Mouse (Mus musculus) layer of hippocampus, postnatal 36 days (tissue): Measurements from ENCODE around the gene Cbfa2t2. TPM values are rescaled to one million over a fixed set of nuclear protein-coding genes. Genes with fewer than 3 reads are reported as not detected.
"Not testable (repeated sequence)": the region's sequence is repeated elsewhere in the genome, so short reads cannot be mapped to it uniquely, and the experiment has no call there.

Experiments
- DNase-seq, 2 experiments: peaks; one replicate each; pipeline ENCODE4 v3.0.0; 2022
- total RNA-seq, 2 experiments: library from RNA; stranded (reverse); gene quantifications; 2 replicates each; pipeline ENCODE4 v1.2.3; 2021

Gene Cbfa2t2
- total RNA-seq, 2 experiments from 2014 or later, result 49.7 to 57.7 TPM

DNA sequence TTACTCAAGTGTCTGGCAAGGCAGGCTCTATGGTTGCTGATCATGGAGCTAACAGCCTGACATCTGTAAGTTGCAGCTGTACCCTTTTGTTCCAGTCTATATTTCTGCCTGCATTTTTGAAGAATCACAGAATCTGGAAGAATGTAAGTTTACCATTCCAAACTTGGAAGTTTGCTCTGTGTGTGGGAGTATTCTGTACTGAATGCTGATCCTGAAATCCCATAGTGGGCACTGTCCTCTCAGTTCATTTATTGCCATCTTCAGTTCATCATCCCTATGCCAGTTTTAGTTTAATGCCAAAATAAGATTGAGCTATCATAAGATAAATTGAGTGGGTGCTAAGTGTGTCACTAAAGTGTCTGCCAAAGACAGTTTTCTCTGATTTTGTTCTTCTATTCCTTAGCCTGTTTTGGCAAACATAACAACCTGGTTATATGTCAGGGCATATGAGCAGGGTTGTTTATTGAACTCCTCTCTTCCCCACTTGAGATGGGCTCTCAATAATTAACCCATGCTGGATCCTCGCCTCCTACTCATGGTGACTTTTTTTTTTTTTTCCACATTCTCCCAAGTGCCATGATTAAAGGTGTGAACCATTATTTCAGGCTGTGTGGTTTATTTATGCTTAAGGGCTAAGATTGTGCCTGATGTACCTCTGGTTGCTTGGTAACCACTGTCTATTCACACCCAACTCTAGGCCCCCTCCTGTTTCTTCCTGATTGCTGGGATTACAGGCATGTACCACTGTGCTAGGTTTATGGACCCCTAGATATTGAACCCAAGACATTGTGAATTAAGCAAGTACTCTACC is 38.2 kb downstream of the Cbfa2t2 start:
- no peak for DNase-seq

DNA sequence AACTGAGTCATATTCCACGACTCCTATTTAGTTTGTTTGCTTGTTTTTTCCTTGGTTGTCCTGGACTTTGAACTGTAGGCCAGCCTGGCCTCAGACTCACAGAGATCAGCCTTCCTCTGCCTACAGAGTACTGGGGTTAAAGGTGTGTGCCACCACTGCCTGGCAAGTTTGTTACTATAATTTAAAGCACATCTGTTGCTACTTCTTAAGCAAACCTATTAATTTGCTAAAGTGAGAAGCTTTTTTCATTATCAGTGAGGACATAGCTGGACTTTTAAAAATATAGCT is 38.7 kb downstream of the Cbfa2t2 start:
- DNase-seq, result no peak

DNA sequence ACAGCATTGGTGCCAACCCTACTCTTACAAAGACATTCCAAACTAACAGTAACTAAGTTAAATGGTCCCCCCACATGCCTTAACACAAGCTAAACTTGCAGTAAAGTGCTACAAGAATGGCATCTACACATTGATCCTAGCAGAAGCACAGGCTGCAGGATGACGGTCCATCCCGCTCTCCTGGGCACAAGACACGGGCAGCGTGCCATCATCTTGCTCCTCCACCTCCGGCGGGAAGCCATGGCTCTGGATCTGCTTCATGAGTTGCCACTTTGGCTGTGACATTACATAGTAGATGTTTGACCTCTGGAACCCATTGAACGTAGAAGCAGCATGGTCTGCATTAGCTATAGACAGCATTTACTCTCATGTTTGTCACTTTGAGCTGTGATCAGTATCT is 39.6 kb downstream of the Cbfa2t2 start:
- no peak for DNase-seq

DNA sequence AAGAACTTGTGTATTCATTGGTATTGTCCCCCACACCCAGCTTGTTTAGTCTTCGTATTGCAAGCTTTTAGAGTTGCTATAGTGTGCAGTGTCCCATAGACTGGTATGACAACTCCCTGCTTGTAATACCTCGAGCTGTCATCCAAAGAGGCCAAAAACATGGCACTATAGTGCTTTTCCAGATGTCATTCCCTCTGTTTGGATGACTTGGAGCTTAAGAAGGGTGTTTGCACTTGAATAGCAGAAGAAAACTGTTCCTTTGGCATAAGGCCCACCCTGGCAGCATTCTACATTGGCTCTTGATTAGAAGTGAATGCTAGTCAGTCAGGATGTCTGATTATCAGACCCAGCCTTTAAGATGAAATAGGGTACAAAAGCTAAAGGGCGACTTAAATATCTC is 40.7 kb downstream of the Cbfa2t2 start:
- DNase-seq, result peak in 1 of 2 experiments; percentile 25

DNA sequence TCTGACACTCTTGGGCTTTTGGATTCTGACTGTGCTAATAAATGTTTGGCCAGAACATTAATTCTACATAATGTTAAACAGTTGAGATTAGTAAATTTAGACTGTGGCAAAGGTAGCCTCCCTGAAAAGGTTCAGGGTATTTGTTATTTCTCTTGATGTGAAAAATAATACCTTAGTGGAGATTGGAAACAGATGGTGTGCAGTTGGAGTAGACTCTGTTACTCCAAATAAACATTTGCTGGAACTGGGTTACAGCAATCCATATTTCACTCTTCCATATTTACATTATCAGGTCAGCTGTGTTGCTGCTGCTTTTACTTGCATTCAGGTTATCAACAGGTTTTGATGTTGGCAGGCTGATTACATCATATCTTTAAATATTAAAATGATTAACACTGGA is 55.5 kb downstream of the Cbfa2t2 start:
- no peak for DNase-seq

DNA sequence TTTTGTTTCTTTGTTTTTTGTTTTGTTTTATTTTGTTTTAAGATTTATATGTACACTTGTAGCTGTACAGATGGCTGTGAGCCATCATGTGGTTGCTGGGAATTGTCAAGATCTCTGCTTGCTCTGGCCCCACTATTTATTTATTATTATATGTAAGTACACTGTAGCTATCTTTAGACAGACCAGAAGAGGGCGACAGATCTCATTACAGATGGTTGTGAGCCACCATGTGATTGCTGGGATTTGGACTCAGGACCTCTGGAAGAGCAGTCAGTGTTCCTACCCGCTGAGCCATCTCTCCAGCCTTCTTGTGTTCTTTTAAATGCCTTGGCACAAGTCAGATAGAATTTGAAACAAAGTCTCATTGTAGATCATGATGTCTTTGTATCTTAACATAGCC is 57.3 kb downstream of the Cbfa2t2 start:
- not testable (repeated sequence) for DNase-seq

DNA sequence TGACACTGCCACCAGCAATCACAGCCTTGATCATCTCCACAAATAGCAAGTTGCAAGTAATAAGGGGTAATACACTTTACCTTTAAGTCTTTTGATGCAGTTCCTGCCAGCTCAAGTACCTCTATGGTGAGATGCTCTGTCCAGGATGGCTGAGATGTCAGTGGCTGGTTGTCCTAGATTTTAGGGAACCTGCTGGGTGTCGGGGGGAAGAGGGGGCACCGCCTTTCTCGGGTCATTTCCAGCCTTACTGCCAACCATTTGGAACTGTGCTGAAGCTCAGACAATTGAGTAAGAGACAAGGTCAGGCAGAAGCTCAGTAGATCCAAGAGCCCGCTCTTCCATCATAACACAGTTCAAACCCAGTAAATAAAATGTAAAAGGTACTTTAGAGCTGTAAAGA is 58.7 kb downstream of the Cbfa2t2 start:
- no peak for DNase-seq

DNA sequence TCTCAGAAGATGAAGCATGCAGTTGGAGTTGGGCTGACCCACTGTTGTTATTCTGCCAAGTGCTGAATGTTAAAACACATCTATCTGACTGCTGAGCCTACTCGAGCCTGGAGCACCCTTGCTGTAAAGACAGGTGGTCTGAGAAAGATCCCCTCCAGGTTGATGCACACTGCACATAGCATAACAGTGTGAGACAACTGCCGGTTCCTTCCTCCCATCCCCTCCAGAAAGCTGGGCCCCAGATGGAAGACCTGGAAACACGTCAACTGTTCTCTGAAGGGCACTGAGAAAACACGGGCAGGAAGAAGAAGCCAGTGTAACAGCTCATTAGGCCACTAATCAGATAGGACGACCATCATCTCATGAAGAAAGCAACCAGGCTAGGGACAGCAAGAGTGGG is 62.3 kb downstream of the Cbfa2t2 start:
- DNase-seq, result no peak

DNA sequence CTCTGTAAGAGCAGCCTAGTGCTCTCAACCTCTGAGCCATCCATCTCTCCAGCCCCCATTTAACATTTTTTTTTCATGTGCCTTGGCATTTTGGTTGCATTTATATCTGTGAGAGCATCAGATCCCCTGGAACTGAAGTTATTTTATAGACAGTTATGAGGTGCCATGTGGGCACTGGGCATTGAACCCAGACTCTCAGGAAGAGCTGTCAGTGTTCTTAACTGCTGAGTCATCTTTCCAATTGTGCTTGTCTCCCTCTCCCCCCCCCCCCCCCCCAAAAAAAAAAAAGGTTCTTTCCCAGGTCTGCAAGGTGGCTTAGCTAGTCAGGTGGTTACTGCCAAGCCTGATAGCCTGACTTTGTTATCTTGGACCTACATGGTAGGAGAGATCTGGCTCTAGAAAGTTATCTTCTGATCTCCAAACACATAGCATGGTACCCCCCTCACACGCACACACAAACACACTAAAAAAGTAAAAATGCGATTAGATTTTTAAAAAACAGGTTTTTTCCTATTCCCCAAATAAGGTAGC is 63.5 kb downstream of the Cbfa2t2 start:
- no peak for DNase-seq

DNA sequence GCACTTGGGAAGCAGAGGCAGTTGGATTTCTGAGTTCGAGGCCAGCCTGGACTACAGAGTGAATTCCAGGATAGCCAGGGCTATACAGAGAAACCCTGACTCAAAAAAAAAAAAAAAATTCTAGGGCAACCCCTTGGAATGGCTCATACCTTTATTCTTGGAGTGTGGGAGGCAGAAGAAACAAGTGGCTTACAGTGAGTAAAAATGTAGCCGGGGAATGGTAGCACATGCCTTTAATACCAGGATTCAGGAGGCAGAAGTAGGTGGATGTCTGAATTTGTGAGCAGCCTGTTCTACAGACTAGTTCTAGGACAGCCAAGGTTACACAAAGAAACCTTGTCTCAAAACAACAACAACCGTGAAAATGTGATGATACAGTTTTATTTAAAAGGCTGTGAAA is 64.5 kb downstream of the Cbfa2t2 start:
- no peak for DNase-seq

DNA sequence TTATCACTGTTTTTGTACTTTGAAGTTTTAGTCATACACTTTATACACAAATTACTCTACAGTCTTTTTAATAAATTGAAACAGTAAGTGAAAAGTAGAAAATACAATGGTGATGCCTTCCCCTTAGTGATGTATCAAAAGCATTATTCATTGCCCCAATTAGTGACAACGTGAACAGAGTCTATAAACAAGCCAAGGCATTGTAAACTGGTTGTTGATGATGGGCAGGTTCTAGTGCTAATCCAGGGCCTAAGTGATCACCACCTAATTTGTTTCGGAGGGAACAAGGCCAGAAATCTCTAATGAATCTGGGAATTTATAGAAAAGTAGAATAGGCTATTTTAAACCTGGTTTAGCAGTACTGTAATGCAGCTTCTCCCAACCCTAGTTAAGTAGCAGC is 70.8 kb downstream of the Cbfa2t2 start:
- DNase-seq, result no peak

DNA sequence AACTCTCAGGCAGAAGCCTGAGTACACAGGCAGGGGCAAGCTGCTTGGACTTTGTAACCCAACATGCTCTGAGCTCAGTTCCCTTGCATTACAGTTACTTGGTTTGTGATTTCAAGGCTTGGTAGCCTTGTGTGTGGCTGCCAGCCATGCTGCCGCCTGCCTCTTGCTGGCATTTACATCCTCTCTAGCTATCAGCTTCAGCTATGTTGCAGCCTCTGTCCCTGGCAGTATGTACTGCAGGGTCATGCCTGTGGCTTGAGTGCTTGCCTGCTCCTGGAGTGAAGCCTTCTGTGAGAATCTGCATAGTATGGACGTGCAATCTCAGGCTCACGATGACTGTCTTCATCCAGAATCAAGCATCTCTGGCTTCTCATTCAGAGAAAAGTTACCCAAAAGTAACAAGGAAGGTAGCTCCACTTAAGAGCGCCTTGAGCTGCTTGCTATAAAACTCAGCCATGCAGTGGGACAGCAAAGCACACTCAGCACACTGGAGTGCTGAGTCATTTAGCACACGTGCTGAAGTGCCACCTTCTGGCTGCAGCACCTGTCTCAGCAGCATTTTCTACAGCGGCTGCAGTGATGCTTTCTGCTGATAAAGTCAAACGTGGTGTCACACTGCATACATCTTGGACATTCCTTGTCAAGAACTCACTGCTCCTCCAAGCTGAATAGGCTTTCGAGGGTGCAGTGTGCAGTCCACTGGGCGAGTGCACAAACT is 71.4 kb downstream of the Cbfa2t2 start:
- peak in 1 of 2 experiments; percentile 15 for DNase-seq

DNA sequence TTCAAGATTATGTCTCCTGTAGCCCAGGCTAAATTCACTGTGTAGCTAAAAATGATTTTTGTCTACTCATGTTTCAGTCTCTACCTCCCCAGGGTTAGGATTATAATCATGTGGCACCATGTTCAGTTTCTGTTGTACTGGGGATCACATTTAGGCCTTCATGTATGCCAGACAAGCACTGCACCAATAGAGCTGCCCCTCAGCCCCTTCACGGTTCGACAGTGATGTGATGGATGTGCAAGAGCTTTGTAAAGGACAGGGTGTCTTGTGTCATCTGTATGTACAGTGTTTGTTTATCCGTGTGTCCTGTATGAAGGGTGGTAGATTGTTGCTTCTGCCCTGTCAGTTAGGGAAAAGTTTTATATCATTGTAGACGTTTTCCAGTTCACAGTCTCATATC is 72.2 kb downstream of the Cbfa2t2 start:
- DNase-seq, result no peak

DNA sequence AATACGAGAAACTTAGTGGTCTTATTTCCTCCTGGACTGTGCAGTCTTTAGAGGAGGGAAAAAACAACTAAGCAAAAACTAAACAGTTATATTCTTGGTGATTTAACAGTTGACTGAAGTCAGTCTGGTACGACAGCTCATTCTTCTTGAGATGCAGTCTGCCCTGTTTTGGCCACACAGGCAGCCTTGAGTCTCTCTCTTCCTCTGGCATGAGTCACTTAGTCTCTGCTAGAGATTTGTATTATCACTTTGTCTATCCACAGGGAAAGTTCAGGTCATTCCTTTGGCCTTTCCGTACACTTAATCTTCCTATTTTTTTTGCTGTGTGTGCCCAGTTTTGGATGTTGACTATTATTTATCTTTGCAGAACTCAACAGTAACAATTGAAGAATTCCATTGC is 73.9 kb downstream of the Cbfa2t2 start:
- no peak for DNase-seq

DNA sequence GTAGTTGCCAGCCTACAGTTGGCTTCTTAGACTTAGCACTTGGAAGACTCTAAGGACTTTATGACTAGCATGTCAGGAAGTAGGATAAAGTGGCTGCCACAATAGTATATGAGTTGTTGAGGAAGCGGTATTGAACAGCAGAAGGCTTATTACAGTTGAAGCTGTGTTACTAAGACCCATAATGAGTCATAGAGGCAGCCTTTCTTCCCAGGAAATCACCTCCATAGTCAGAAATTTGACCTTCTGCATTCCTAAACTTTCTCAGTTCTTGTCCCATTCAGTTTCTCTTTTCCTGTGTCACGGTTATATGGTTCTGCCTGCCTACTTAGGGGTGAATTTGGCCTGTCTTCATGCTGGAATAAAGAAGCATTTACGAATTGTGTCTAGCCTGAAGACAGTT is 80.7 kb downstream of the Cbfa2t2 start:
- DNase-seq, result no peak

DNA sequence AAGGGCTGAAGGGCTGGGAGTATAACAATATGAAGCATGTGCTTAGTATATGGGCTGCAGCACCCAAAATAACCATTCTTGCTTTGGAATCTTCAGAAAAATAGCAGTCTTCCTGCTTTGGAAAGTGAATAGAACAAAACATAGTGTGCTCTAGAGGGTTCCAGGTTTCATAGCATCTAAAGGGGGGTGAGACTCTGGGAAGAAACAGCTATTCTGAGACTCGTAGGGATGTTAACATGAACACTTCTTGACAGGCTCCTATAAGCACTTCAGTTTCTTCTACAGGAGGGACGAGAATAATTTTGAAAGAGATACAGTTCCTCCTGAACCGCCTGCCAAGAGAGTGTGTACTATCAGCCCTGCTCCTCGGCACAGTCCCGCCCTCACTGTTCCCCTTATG is 81.1 kb downstream of the Cbfa2t2 start:
- DNase-seq, result no peak

DNA sequence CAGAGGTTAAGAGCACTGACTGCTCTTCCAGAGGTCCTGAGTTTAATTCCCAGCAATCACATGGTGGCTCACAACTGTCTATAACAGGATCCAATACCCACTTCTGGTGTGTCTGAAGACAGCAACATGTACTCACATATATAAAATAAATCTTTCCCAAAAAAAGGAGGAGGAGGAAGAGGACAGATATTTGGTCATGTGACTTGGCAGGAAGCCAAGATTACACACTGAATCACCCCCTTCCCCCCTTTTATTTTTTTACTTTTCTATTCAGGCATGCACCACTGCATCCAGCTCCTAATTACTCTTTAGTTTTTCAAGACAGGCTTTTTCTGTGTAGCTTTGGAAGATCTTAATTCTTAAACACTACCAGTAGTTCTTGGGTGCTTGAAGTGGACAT is 85.2 kb downstream of the Cbfa2t2 start:
- DNase-seq, result no peak

DNA sequence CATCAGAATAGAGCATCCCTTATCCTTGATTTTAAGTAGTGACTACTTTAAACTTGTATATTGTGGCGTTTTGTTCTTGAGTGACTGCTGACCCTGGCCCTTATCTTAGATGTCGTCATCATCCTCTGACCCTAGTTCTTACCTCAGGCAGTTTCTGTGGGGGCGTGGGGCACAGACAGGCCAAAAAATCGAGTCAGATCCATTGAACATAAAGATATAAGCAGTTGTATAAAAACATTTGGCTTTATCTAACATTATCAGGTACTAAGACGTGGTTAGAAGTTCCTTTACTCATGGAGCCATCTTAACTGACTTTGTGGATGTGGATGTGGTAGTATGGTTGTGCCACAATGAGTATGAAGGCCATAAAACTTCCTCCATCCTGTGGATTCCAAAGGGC is 86.1 kb downstream of the Cbfa2t2 start:
- DNase-seq, result no peak

DNA sequence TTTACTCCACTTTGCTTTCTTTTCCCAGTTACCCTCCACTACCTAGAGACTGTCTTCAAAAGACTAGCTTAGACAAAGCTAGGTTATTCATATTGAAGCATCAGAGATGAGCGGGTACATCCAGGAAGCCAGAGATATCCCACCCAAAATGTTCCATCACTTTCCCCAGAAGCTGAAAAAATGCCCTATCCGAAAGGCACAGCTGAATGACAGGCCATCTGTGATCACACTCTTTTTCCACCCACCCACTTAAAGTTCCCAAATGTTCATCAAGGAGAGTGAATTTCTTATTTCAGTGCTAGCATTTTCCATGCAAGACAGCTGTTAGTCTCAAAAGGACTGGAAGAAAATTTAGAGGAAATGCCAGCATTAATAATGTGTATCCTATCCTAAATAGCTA is 89.0 kb downstream of the Cbfa2t2 start:
- peak in 1 of 2 experiments; percentile 45 for DNase-seq

DNA sequence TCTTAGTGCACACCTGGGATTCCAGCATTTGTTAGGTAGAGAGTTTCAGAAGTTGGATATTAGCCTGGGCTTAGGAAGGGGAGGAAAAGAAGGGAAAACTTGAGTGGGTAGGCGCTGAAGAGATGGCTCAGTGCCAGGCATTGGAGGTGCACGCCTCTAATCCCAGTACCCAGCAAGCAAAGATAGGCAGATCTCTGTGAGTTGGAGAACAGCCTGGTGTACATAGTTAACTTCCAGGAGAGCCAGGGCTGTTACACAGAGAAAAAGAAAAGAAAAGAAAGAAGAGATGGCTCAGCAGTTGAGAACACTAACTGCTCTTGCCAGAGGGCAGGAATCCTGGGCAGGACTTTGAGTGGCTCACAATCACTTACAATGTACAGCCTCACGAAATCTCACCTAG is 90.2 kb downstream of the Cbfa2t2 start:
- DNase-seq, result no peak

DNA sequence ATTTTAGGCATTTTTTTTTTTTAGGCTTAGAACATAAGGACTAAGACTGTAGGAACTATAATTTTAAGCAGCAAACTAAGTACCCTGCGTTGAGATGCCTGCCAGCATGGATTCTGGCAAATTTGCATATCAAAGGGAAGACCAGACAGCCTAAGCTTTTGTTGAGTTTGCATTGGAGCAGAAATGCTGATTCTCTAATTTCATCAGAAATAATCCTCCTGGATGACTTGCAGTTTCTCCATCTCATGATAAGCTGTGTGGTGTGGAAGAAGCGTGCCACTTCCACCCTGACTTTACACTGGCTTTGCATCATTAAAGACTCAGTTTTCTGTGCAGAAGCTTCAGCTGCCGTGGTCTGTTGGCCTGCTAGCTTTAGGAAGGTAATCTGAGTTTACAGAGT is 96.6 kb downstream of the Cbfa2t2 start:
- DNase-seq, result no peak

DNA sequence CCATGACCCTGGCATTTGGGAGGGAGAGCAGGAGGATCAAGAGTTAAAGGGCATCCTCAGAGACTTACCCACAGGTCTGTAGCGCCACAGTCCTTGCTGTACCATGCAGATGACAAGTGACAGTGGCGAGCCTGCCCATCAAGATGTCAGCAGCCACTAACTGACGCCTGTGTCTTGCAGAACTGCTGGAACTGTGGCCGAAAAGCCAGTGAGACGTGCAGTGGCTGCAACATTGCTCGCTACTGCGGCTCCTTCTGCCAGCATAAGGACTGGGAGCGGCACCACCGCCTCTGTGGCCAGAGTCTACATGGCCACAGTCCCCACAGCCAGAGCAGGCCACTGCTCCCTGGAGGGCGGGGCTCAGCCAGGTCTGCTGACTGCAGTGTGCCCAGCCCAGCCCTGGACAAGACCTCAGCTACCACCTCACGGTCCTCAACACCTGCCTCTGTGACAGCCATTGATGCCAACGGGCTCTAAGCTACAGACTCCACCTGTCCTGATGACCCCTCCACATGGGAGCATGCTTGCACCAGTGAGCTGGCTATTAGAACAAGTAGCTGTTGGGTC is 98.5 kb downstream of the Cbfa2t2 start:
- no peak for DNase-seq

DNA sequence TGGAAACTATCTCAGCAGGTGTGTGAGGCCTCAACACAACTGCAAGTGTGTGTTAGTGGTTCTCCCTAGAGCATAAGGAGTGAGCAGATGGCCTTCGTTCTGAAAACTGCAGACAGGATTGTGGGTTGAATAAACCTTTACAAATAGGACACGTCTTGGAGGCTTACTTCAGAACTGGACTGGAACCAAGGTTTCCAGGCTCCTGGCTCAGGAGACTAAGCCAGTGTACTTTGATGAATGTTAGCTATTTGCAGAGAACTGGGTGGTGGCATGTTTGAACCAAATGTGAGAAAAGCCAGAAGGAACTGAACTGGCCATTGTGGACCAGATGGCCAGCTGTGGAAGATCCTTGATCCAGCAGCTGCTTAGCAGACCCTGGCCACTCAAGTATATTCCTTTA is 102.0 kb downstream of the Cbfa2t2 start:
- no peak for DNase-seq

DNA sequence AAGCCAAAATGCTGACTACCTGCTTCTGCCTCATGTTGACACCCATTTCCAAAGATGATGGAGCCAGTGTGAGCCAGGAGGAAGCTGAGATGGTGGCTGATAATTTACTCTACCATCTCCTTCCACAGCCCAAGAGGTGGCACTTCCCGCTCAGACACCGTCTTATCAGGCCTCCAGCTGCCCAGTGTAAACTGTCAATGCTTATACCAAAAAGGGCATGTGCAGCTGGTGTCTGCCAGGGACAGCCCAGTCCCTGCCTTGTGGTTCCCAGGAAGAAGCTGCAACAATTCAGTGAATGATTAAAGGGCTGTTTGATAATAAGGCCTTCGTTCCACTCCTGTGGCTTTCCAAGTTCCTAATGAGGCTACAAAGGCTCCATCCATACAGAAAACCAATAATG is 102.4 kb downstream of the Cbfa2t2 start:
- DNase-seq, result no peak
